Mouse (Mus musculus) ES-Bruce4 (cell line): ENCODE measurements around the gene Dab2ip.

ENCODE experiments used
- CTCF ChIP-seq: IDR thresholded peaks from one replicate; pipeline ENCODE4 v1.8.1; 2011; ENCODE audit warnings: low read depth, low read length
- POLR2A ChIP-seq: IDR thresholded peaks from one replicate; pipeline ENCODE4 v1.8.1; 2011; ENCODE audit warnings: low read length; ENCODE audit not compliant: insufficient read depth

- TF ChIP-seq CTCF (no peak), POLR2A (no peak)
These were observed 76.9 kb downstream of the Dab2ip start for GRCm38 (mm10) chr2:35634963-35635362.
